Mouse (Mus musculus): Measurements from ENCODE around the gene Ugt1a7c.

- no peak for TF ChIP-seq POLR2A (IDR thresholded peaks at IDR 0.05; ENCODE audit: insufficient read depth, low read depth, low read length)
- TF ChIP-seq CTCF (IDR thresholded peaks at IDR 0.05; ENCODE audit: insufficient read depth, low read depth, low read length), result no peak
Observed at GRCm38 (mm10) chr1:88138145-88138544, 43.3 kb downstream of the Ugt1a7c start.
